Mouse (Mus musculus): ENCODE measurements around the gene Galnt7.

- TF ChIP-seq CTCF (IDR thresholded peaks at IDR 0.05; ENCODE audit: low read depth), result no peak
- no peak for TF ChIP-seq EP300 (IDR thresholded peaks at IDR 0.05; ENCODE audit: low read depth)
Observed at GRCm38 (mm10) chr8:57478406-57478805, 174.4 kb downstream of the Galnt7 start.
